Mouse (Mus musculus): ENCODE measurements around the gene Ltb.
A peak's percentile ranks its signal among the peaks of the same experiment; 100 is the strongest.

The Ltb gene

DNA sequence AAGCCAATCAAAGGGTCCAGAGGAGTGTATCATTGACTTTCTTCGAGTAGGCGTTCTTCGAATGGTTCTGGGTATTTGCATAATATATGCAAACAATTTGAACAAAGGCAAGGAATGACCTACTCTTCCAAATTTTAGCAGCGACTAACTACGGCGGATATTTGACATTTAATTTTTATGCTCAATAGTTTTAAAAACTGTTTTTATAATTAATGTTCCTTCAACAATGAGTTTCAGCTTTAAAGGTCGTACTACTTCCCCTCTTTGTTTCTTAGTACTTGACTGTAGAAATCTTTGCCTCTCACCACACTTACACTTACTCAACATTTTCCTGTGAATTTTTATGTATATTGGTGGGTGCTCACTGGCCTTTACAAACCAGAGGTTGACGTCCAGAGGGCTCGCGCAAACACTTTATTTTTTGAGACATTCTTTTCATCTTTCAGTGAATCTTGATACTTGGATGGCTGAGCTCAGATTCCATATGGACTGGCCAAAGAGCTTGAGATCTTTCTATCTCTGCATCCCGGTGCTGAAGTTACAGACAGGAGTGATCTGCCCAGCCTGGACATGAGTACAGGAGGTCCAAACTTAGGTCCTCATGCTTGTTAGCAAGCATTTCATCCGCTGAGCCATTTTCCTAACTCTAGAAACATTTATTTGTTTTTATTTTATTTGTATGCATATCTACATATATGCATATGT, 28.6 kb upstream of the Ltb start:
- DNase-seq (ENCODE audit: low spot score), result no peak

GRCm38 (mm10) chr17:35166352-35167035, 27.7 kb upstream of the Ltb start:
- peak; percentile 78 for DNase-seq (ENCODE audit: low spot score)

DNA sequence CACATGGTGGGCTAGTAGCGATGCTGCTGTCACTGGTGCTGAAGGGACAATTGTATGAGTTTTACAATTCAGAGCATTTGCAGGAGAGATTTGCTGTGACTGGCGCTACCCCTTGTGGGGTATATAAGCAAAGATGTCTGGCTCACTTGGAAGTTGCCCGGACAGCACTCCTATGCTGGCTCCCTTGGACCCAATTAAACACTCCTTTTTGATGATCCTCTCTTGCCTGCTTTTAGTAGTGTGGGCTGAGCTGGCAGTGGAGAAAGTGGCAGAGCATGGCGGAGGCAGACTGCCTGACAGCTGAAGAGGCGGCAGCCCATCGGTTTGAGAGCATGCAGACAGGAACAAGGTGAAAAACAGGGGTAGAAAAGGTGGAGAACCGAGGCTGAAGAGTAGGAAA, 26.4 kb upstream of the Ltb start:
- no peak for DNase-seq (ENCODE audit: low spot score)

- DNase-seq (ENCODE audit: low spot score), result peak; percentile 88
Observed at GRCm38 (mm10) chr17:35168541-35169207, 25.6 kb upstream of the Ltb start.

GRCm38 (mm10) chr17:35172445-35173234, 21.6 kb upstream of the Ltb start:
- no peak for DNase-seq (ENCODE audit: low spot score)

DNA sequence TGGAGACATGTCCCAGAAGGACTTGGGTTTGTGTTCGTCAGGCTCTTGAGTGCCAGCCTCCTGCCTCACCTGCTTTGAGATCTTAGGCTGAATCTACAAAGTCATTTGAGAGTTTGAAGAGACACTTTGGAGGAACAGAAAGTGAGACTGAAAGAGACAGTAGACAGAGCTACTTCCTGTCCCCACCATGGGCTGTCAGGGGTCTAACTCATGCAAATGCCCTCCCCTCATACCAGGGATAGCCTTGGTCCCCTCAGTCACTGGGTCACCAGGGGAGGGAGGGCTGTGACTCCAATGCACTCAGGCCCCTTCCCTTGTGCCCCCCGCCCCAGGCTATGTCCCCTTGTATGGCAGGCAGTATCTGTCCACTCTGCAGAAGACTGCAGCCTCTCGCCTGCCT, 20.9 kb upstream of the Ltb start:
- DNase-seq (ENCODE audit: low spot score), result no peak

GRCm38 (mm10) chr17:35174201-35174977, 19.9 kb upstream of the Ltb start:
- no peak for DNase-seq (ENCODE audit: low spot score)

DNA sequence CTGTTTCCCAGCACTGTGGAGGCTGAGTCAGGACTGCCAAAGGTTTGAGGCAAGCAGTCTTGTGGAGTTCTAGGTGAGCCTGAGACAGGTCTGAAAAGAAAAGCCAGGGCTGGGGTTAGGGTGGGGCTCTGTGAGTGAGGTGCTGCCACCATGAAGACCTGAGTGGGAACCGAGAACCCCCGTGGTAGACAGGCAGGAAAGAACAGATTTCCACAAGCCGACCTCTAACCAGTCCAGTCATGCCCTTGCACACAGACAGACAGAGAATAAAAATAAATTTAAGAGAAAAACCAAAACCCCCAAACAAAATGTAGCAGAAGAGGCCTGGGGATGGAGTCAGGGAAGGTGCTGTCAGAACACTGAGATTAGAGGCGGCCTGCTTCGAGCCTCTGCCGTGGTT, 18.9 kb upstream of the Ltb start:
- DNase-seq (ENCODE audit: low spot score), result no peak

DNA sequence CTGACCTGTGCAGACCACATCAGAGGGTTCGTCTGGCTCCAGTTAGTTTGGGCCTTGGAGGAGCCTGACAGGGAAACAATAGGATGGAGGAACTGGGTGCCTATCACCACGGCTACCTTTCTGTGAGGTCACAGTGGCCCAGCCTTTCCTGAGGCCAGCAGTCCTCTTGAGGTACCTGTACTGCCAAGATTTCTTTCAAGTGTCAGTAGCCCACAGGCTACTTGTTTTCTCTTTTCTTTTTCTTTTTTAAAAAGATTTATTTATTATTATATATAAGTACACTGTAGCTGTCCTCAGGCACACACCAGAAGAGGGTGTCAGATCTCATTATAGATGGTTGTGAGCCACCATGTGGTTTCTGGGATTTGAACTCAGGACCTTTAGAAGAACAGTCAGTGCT, 18.3 kb upstream of the Ltb start, which contains the start of gene Aif1:
Aif1 (minus strand) TSS at position 101 of the 400 bp plus-strand sequence.
- DNase-seq (ENCODE audit: low spot score), result no peak

- DNase-seq (ENCODE audit: low spot score), result peak; percentile 87
Observed at GRCm38 (mm10) chr17:35178528-35178927, 15.7 kb upstream of the Ltb start.

GRCm38 (mm10) chr17:35180093-35180492, 14.1 kb upstream of the Ltb start:
- DNase-seq (ENCODE audit: low spot score), result no peak

- peak; percentile 73 for DNase-seq (ENCODE audit: low spot score)
Observed at GRCm38 (mm10) chr17:35185639-35186611, 8.3 kb upstream of the Ltb start.

- peak; percentile 40 for DNase-seq (ENCODE audit: low spot score)
Observed at GRCm38 (mm10) chr17:35186681-35187080, 7.6 kb upstream of the Ltb start.

DNA sequence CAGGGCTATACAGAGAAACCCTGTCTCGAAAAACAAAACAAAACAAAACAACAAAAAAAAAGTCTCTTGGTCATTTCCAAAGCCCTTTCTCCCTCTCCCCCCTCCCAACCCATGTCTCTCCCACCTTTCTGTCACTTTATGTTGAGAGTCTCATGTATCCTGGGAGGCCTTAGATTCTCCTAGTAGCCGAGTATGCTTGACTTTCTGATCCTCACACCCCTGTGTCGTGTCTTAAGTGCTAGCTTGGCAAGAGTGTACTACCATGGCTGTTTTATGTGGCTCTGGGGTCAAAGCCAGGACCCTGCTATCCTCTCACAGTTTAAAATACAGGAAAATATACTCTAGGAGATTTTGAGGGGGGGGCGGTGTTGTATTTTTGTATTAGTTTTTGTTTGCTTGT, 6.9 kb upstream of the Ltb start:
- DNase-seq (ENCODE audit: low spot score), result no peak

GRCm38 (mm10) chr17:35187959-35188610, 6.2 kb upstream of the Ltb start, which contains the start of gene Lst1:
Gene Lst1 (minus strand): TSS chr17:35188439.
- no peak for DNase-seq (ENCODE audit: low spot score)

GRCm38 (mm10) chr17:35189186-35189585, 5.1 kb upstream of the Ltb start:
- DNase-seq (ENCODE audit: low spot score), result no peak

DNA sequence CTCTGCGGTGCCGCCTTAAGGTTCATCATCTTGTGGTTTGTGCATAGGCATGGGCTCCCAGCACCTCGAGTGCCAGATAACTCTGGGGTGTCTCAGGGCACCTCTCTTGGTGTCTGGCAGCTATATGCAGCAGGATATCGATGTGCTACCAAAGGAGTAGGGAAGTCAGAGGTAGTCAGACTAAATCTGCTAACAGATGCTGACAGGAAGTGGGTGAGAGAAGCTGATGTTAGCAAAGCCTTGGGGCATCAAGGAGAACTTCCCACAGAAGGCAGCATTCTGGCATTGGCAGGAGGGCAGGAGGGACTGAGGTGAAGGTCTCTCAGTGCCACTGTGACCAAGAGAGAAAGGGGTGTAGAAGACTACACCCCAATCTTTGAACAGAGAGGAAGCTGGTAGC, 4.1 kb upstream of the Ltb start:
- no peak for DNase-seq (ENCODE audit: low spot score)

- DNase-seq (ENCODE audit: low spot score), result no peak
Observed at GRCm38 (mm10) chr17:35191723-35192122, 2.5 kb upstream of the Ltb start.

GRCm38 (mm10) chr17:35192924-35193323, 1.3 kb upstream of the Ltb start:
- DNase-seq (ENCODE audit: low spot score), result no peak
